Mouse (Mus musculus) forebrain, embryonic 16.5 days (tissue): Measurements from ENCODE around the gene Flvcr1. TPM values are rescaled to one million over a fixed set of nuclear protein-coding genes. Genes with fewer than 3 reads are reported as not detected.
A peak's percentile ranks its signal among the peaks of the same experiment; 100 is the strongest.

ENCODE experiments used
- ATAC-seq: fragments of 200-750 bp; cut with Nextera tagmentation; 2 replicates; pipeline ENCODE4 v1.8.0; 2017; ENCODE audit warnings: mild to moderate bottlenecking, moderate library complexity
- H3K27ac ChIP-seq: fragments of 300-500 bp; sonication (generic); 2 replicates; pipeline ENCODE4 v1.5.1; 2014; ENCODE audit warnings: low read length, control low read depth
- H3K27me3 ChIP-seq: fragments of 300-500 bp; sonication (generic); replicated peaks from 2 replicates; pipeline ENCODE4 v1.6.1; 2014; ENCODE audit warnings: low read length; ENCODE audit not compliant: control insufficient read depth, insufficient read depth
- H3K36me3 ChIP-seq: fragments of 300-500 bp; sonication (generic); 2 replicates; pipeline ENCODE4 v1.6.1; 2014; ENCODE audit not compliant: control insufficient read depth, insufficient read depth
- H3K4me1 ChIP-seq: fragments of 300-500 bp; sonication (generic); replicated peaks from 2 replicates; pipeline ENCODE4 v1.6.1; 2014; ENCODE audit warnings: low read length; ENCODE audit not compliant: control insufficient read depth, insufficient read depth
- H3K4me2 ChIP-seq: fragments of 300-500 bp; sonication (generic); 2 replicates; pipeline ENCODE4 v1.6.1; 2014; ENCODE audit warnings: mild to moderate bottlenecking, low read length, control low read depth
- H3K4me3 ChIP-seq: fragments of 300-500 bp; sonication (generic); replicated peaks from 2 replicates; pipeline ENCODE4 v1.5.1; 2014; ENCODE audit warnings: mild to moderate bottlenecking, low read length, control low read depth
- H3K9ac ChIP-seq: fragments of 300-500 bp; sonication (generic); replicated peaks from 2 replicates; pipeline ENCODE4 v1.6.1; 2014; ENCODE audit warnings: low read depth, low read length, control low read depth
- H3K9me3 ChIP-seq: fragments of 300-500 bp; sonication (generic); 2 replicates; pipeline ENCODE4 v1.6.1; 2016; ENCODE audit warnings: low read length; ENCODE audit not compliant: control insufficient read depth
- WGBS: fragments of 180-500 bp; shearing (Covaris S2); extraction: QIAGEN DNeasy Blood & Tissue Kit; methylation state at CpG from one replicate; pipeline ENCODE4 v1.1.7; 2014; 5-methylcytosine and 5-hydroxymethylcytosine counted together
- polyA plus RNA-seq: library from polyadenylated mRNA; unstranded; fragments of >200 nt; fragmentation: Nextera tagmentation; extraction: Ambion mirVana; gene quantifications from 2 replicates; pipeline ENCODE4 v1.2.1, GENCODE M21; 2015

Gene Flvcr1
- polyA plus RNA-seq, 1 experiment from 2014 or later, result 8.8 TPM

DNA sequence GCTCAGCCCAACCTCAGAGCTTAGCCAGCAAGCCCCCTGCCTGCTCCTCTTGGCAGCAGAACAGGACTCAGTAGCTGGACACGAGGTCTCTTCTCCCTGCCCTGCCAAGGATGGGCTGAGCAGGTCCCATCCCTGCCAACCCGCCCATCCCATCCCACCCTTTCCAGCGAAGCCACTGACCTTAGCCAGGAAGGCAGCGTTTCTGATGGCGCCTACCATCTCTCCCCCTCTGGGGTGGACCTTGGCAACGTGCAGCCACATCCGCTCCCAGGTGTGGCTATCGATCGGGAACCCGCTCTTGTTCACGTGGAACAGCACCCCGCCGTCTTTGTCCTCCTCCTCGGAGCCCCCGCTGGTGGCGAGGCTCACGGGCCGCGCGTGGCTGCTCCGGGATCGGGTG lies 48.0 kb downstream of the Flvcr1 start:
- Histone ChIP-seq H3K4me1 (peaks cover 30% of the 10 kb centered on the region), H3K36me3 (no peaks in the 10 kb centered on the region), H3K27me3 (no peaks in the 10 kb centered on the region), H3K4me2 (peak overlapping the region; percentile 58), H3K9me3 (no peaks in the 10 kb centered on the region), H3K27ac (peak overlapping the region; percentile 97), H3K4me3 (peak overlapping the region; percentile 93), H3K9ac (peak overlapping the region; percentile 75)
- ATAC-seq, result peak; percentile 0; the same call in 1 of the 2 replicates
- under 1% methylated on average over 22 of the region's 22 CpGs for WGBS

DNA sequence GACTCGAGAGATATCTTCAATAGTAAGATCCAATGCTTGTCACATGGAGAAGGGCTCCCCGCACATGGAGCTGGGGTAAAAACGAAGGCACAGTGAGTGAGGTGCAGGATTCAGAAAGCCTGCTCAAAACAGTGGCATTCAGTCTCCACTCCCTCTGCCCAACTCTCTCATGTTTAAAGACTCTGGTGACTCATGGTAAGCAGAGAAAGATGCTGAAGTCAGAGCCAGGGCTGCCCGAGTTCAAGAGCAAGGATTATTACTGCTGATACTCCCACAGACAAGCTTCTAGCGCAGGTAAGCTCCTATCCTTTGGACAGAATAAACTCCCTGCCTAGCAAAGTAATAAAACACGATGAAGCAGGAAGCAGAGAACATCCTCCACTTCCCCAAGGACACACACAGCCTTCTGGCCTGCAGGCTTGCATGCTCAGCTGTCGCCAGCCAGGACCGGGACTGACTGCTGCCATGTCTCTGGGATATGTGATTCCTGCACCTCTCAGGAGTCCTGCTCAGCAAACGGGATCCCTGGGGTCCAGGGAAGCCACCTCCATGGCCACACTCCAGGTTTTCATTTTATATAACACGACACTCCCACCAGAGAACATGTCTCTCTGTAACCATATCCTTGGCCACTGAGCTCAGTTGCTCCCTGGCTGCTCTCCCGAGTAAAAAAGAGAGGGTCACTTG lies 48.9 kb downstream of the Flvcr1 start:
- WGBS, result 54% methylated on average over 11 of the region's 11 CpGs

DNA sequence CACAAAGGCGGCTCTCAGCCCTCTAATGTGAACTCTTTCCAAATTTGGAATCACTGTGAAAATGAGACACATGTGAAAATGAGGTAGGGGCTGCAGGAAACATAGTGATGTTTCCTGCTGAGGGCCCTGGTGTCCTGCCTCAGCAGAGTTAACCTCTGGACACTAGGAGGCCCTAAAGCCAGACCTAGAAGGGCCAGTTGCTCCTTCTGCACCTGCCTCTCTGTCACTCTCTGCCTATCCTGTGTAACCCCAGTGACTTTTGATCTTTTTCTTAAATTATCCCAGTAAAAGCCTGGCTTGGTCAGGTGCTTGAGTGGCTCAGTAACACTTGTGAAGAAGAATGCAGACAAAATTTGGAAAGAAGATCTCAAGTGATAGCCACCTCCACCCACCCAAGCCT lies 51.1 kb downstream of the Flvcr1 start:
- Histone ChIP-seq H3K27me3 (no peaks in the 10 kb centered on the region), H3K27ac (no peak overlapping the region), H3K9ac (no peak overlapping the region), H3K4me3 (no peak overlapping the region), H3K9me3 (no peaks in the 10 kb centered on the region), H3K4me1 (peaks cover 41% of the 10 kb centered on the region), H3K36me3 (peaks cover 12% of the 10 kb centered on the region), H3K4me2 (no peak overlapping the region)
- WGBS, result 100% methylated on average over 1 of the region's 1 CpGs
- no peak for ATAC-seq

More for the DNA sequence above, 48.9 kb downstream of the Flvcr1 start:
- no peak for ATAC-seq
- no peaks in the 10 kb centered on the region for H3K27me3 ChIP-seq
- peak overlapping the region; percentile 75 for H3K9ac ChIP-seq
- no peak overlapping the region for H3K27ac ChIP-seq
- H3K9me3 ChIP-seq, result no peaks in the 10 kb centered on the region
- H3K36me3 ChIP-seq, result no peaks in the 10 kb centered on the region
- peaks cover 38% of the 10 kb centered on the region for H3K4me1 ChIP-seq
- peak overlapping the region; percentile 93 for H3K4me3 ChIP-seq
- H3K4me2 ChIP-seq, result peak overlapping the region; percentile 58

DNA sequence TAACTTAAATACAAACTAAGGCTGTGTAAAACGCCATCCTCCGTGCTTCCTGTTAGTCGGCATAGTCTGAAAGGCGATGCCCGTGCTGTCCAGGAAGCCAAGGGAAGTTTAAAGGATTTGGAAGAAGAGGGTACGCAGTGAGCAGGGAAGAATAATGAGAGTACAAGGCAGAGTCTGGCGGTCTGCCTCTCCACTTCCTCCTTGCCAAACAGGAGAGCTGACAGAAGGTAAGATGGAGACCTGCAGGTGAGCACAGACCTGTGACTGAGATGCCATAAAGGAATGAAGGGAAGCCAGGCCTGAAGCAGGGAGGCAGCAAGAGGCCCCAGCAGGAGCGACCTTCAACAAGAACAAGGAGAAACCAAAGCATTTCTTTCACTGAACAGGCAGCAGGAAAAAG lies 51.8 kb downstream of the Flvcr1 start:
- no peak overlapping the region for H3K9ac ChIP-seq
- ATAC-seq, result no peak
- no peaks in the 10 kb centered on the region for H3K9me3 ChIP-seq
- H3K4me2 ChIP-seq, result no peak overlapping the region
- 92% methylated on average over 8 of the region's 8 CpGs for WGBS
- H3K27me3 ChIP-seq, result no peaks in the 10 kb centered on the region
- H3K27ac ChIP-seq, result no peak overlapping the region
- peaks cover 37% of the 10 kb centered on the region for H3K4me1 ChIP-seq
- H3K36me3 ChIP-seq, result peaks cover 13% of the 10 kb centered on the region
- no peak overlapping the region for H3K4me3 ChIP-seq

DNA sequence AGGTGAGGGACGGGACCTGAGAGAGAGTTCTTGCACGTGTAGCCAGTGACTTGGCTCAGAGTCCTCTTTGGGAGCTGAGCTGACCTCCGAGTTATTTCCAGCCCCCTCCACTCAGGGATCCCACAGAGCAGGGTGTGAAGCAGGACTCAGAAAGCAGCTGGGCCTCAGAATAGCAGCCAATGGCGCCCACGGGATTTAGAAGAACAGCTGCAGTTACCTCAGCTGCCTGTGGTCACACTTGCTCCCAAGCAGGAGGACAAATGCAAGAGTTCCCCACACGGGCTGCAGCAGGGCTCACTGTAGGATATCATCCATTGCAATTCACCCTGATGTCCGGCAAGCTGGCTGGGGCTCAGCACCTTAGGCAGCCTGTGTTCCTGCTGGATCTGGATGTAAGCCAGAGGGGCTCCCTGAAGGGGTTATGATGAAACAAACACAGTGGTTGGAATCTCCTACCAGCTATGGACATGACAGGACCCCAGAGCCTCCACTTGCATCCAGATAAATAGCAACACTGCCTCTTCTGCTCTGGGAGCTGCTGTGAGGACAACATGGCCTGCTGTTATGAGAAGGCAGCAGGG lies 53.3 kb downstream of the Flvcr1 start:
- Histone ChIP-seq H3K27me3 (no peaks in the 10 kb centered on the region), H3K27ac (peak overlapping the region; percentile 12; the same call in 1 of the 2 replicates), H3K9ac (no peak overlapping the region), H3K9me3 (no peaks in the 10 kb centered on the region), H3K36me3 (peaks cover 13% of the 10 kb centered on the region), H3K4me1 (peaks cover 37% of the 10 kb centered on the region), H3K4me3 (no peak overlapping the region), H3K4me2 (no peak overlapping the region)
- ATAC-seq, result no peak
- 72% methylated on average over 7 of the region's 7 CpGs for WGBS

DNA sequence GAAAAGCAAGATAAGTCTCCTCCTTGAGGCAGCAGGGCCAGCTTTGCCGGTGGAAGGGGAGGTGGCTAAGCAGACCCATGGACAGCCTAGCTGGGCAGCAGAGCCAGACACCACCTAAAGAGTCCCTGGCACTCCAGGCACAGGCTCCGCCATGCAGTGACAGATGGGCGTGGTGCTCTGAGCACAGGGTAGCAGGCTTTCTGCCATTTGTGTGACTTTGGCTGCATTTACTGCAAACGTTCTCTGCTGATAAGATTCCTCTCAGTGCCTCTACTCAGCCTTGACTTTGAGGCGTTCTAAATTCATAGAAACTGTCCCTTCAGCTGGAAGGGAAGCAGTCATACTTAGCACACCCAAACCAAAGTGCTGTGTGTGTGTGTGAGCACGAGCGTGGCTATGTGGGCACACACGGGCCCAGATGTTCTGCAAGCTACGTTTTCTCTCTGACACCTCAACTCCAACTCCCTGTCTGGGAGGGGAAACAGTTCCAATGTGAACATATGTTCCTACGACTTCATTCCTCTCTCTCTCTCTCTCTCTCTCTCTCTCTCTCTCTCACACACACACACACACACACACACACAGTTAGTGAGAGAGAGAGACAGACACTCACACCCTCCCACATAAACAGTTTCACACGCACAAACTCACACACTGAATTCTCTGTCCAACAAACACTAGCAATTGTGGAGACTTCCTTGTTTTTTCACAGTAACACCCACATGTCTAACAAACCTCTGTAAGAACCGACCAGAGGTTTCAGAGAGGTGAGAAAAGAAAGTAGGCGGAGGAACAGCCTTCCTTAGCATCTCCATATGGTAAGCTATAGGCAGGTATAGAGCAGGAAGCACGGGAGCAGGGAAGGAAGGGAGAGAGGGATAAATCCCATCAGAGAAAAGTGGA lies 54.0 kb downstream of the Flvcr1 start:
- no peak overlapping the region for H3K4me3 ChIP-seq
- peak; percentile 39; the same call in 1 of the 2 replicates for ATAC-seq
- H3K9ac ChIP-seq, result no peak overlapping the region
- H3K4me2 ChIP-seq, result no peak overlapping the region
- no peaks in the 10 kb centered on the region for H3K27me3 ChIP-seq
- peak overlapping the region; percentile 31; the same call in 1 of the 2 replicates for H3K27ac ChIP-seq
- H3K9me3 ChIP-seq, result no peaks in the 10 kb centered on the region
- peaks cover 14% of the 10 kb centered on the region for H3K36me3 ChIP-seq
- H3K4me1 ChIP-seq, result peaks cover 30% of the 10 kb centered on the region
- 73% methylated on average over 14 of the region's 14 CpGs for WGBS

DNA sequence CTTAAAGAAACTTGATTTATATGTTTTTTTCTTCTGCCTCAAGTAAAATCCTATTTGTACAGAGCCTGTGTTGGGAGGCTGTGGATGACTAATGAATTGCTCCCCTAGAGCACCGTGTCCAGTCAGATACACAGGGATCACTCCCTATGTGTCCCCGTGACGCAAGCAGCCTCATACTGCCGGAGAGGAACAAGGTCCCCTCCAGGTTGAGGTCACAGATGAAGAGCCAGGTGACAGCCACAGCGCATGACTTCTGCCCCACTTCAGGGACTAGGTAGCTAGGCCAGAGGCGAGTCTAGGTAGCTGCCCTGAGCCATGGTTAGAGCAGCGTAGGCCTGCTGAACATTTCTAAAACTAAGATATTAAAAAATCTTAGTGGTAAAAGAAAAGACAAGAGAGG lies 57.9 kb downstream of the Flvcr1 start:
- Histone ChIP-seq H3K4me1 (peaks cover 11% of the 10 kb centered on the region), H3K4me2 (no peak overlapping the region), H3K27ac (no peak overlapping the region), H3K9ac (no peak overlapping the region), H3K4me3 (no peak overlapping the region), H3K9me3 (no peaks in the 10 kb centered on the region), H3K27me3 (no peaks in the 10 kb centered on the region), H3K36me3 (peaks cover 22% of the 10 kb centered on the region)
- WGBS, result 96% methylated on average over 7 of the region's 7 CpGs
- ATAC-seq, result no peak

DNA sequence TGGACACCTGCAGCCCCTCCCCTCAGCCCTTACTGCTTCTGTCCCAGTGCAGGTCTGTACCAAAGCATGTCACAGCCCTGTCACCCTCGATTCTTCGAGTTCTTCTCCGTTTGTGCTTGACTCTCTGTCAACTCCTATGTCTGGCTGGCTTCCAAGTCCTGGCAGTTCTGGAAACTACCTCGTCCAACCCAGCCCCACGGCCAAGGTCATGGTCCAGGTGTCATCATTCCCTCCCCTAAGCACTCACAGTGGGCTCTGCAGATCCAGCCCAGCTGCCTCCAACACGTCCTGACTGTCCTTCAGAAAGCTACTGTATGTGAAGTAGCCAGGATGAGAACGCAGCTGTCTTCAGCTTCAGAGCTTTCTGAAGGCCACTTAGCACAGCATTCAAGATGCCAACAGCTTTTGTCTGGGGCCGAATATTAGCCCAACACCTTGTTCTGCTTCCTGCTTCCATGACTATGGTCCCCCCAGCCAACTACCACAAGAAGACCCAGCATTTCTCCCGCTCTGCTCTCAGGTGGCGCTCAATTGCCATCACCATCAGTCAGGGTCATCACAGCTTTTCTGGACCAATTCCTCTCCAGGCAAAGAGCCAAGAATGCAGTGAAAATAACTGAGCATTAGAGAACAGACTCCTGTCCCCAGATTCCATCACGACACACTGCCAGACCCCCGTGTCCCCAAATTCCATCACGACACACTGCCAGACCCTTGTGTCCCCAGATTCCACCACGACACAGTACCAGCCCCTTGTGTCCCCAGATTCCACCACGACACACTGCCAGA lies 60.8 kb downstream of the Flvcr1 start:
- H3K4me3 ChIP-seq, result no peak overlapping the region
- WGBS, result 78% methylated on average over 15 of the region's 15 CpGs
- H3K9me3 ChIP-seq, result no peaks in the 10 kb centered on the region
- no peak overlapping the region for H3K9ac ChIP-seq
- no peak overlapping the region for H3K27ac ChIP-seq
- ATAC-seq, result no peak
- peaks cover 17% of the 10 kb centered on the region for H3K36me3 ChIP-seq
- no peaks in the 10 kb centered on the region for H3K4me1 ChIP-seq
- no peak overlapping the region for H3K4me2 ChIP-seq
- no peaks in the 10 kb centered on the region for H3K27me3 ChIP-seq
